Mouse (Mus musculus) bone marrow macrophage, adult 2 months (primary cell): ENCODE data around the gene Tmub2.

ENCODE experiments used
- CTCF ChIP-seq: IDR thresholded peaks from 2 replicates; pipeline ENCODE4 v1.5.1; 2012; ENCODE audit warnings: low read depth, mild to moderate bottlenecking, low read length, moderate library complexity
- POLR2A ChIP-seq: IDR thresholded peaks from 2 replicates; pipeline ENCODE4 v1.6.1; 2012; ENCODE audit warnings: mild to moderate bottlenecking, low read depth, low read length, borderline replicate concordance

GRCm38 (mm10) chr11:102315690-102316571, 31.2 kb downstream of the Tmub2 start:
- TF ChIP-seq POLR2A (no peak), CTCF (no peak)
